8 mouse cellular contexts compared by ENCODE assay signal in the genomic region with DNA sequence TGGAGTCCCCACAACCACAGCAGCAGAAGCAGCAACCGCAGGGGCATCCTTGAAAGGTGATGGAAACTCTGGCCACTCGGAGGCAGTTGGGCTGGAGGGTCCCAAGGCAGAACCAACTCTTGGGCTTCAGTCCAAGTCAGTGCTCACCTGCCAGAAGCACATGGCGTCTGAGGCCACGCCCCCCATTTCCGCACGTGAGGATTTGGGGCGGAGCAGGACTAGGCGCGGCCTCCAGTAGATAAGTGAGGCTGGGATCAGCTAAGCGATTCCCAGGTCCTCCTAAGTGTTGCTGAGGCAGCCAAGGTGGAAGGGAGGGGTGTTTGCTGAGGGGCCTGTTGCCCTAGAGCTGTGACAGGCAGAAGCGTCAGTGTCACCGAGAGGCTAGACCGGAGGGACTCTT. TPM values are rescaled to one million over a fixed set of nuclear protein-coding genes. Genes with fewer than 3 reads are reported as not detected.
DNase-seq lines count a peak whose midpoint lies in the region; ATAC-seq and TF ChIP-seq lines count a peak whose summit lies in the region.

No protein-coding gene starts in this region.

- H3K4me1 ChIP-seq in liver, postnatal 0 days (ENCODE audit: insufficient read depth): peaks cover 23% of the 10 kb centered on the region

- no peak overlapping the region for H3K4me3 ChIP-seq in liver, postnatal 0 days (ENCODE audit: low read depth, low read length)

- peak overlapping the region; percentile 39 for H3K4me2 ChIP-seq in liver, postnatal 0 days (ENCODE audit: low read depth, low read length)

- peaks cover 3% of the 10 kb centered on the region; the same call in 1 of the 2 replicates for H3K9me3 ChIP-seq in liver, postnatal 0 days (ENCODE audit: low read length)

- TF ChIP-seq CTCF in liver, postnatal 0 days (IDR thresholded peaks at IDR 0.05; ENCODE audit: low read depth): no peak

- no peak overlapping the region for H3K27ac ChIP-seq in liver, postnatal 0 days (ENCODE audit: low read depth)

- no peak overlapping the region for H3K9ac ChIP-seq in liver, postnatal 0 days (replicated peaks)

- 3% methylated on average over 13 of the region's 13 CpGs for WGBS in liver, postnatal 0 days (ENCODE audit: insufficient replicate concordance)

- peaks cover 27% of the 10 kb centered on the region for H3K27me3 ChIP-seq in liver, postnatal 0 days (ENCODE audit: insufficient read depth, low read length)

- H3K36me3 ChIP-seq in liver, postnatal 0 days (replicated peaks; ENCODE audit: insufficient read depth, low read length): no peaks in the 10 kb centered on the region

- ATAC-seq in granulocyte monocyte progenitor cell, adult 5-6 weeks (replicated peaks; ENCODE audit: poor library complexity, severe bottlenecking): peak; percentile 26
- no peak for ATAC-seq in liver, postnatal 0 days

- peak; percentile 53 for DNase-seq in embryo, embryonic 10 days (ENCODE audit: low spot score)
- DNase-seq in embryo, embryonic 10.5 days (ENCODE audit: low spot score): no peak
- peak; percentile 83 for DNase-seq in ES-CJ7 (ENCODE audit: low read depth, low spot score)
- peak; percentile 62 for DNase-seq in liver, postnatal 0 days
- peak; percentile 68 for DNase-seq in thymus, postnatal 4 days
- DNase-seq in adrenal gland, postnatal 4 days (ENCODE audit: low spot score in 2 of 2): no peak
- no peak for DNase-seq in gastrocnemius, postnatal 4 days (ENCODE audit: low spot score in 2 of 2)

- no peak for TF ChIP-seq EP300 in liver, postnatal 0 days (IDR thresholded peaks at IDR 0.05; ENCODE audit: low read depth)

RNA-seq across cellular contexts. Expression of gene Gipr, which starts 0.9 kb away (rescaled TPM):
- not detected in 2 replicates for total RNA-seq in granulocyte monocyte progenitor cell, adult 5-6 weeks (2014; fragmentation: Nextera tagmentation)
- 0.26 TPM in 1 of 2 replicates, not detected in the other for total RNA-seq in granulocyte monocyte progenitor cell, adult 5-6 weeks (2017)
- 0.04 TPM in 1 of 2 replicates, not detected in the other for polyA plus RNA-seq in liver, postnatal 0 days (2015; fragmentation: Nextera tagmentation; extraction: Ambion mirVana)
- 1 to 10 TPM; 1.9 to 2.5 TPM for total RNA-seq in adrenal gland, postnatal 4 days (2021)
- total RNA-seq in gastrocnemius, postnatal 4 days (2021): under 1 TPM; 0.13 to 0.15 TPM

RNA-seq across cellular contexts. Expression of gene Eml2, which starts 11.2 kb away (rescaled TPM):
- total RNA-seq in granulocyte monocyte progenitor cell, adult 5-6 weeks (2014; fragmentation: Nextera tagmentation): 4.1 and 18.1 TPM in 2 replicates
- 10.4 and 22.7 TPM in 2 replicates for total RNA-seq in granulocyte monocyte progenitor cell, adult 5-6 weeks (2017)
- polyA plus RNA-seq in liver, postnatal 0 days (2015; fragmentation: Nextera tagmentation; extraction: Ambion mirVana): 3.3 and 3.4 TPM in 2 replicates
- total RNA-seq in adrenal gland, postnatal 4 days (2021): 10 to 100 TPM; 44.8 to 46.7 TPM
- 10 to 100 TPM; 17.0 to 18.1 TPM for total RNA-seq in gastrocnemius, postnatal 4 days (2021)

RNA-seq across cellular contexts. Expression of gene Snrpd2, which starts 15.5 kb away (rescaled TPM):
- 91.5 and 121 TPM in 2 replicates for total RNA-seq in granulocyte monocyte progenitor cell, adult 5-6 weeks (2014; fragmentation: Nextera tagmentation)
- 83.2 and 158 TPM in 2 replicates for total RNA-seq in granulocyte monocyte progenitor cell, adult 5-6 weeks (2017)
- polyA plus RNA-seq in liver, postnatal 0 days (2015; fragmentation: Nextera tagmentation; extraction: Ambion mirVana): 38.9 and 41.0 TPM in 2 replicates
- total RNA-seq in adrenal gland, postnatal 4 days (2021): 100 to 1,000 TPM; 111 to 116 TPM
- total RNA-seq in gastrocnemius, postnatal 4 days (2021): 100 to 1,000 TPM in 1 of 2 experiments, 10 to 100 TPM in 1; 85.4 to 103 TPM

RNA-seq across cellular contexts. Expression of gene Qpctl, which starts 15.9 kb away (rescaled TPM):
- total RNA-seq in granulocyte monocyte progenitor cell, adult 5-6 weeks (2014; fragmentation: Nextera tagmentation): 4.2 and 12.0 TPM in 2 replicates
- 4.9 and 5.0 TPM in 2 replicates for total RNA-seq in granulocyte monocyte progenitor cell, adult 5-6 weeks (2017)
- 5.2 and 5.8 TPM in 2 replicates for polyA plus RNA-seq in liver, postnatal 0 days (2015; fragmentation: Nextera tagmentation; extraction: Ambion mirVana)
- 10 to 100 TPM; 16.1 TPM for total RNA-seq in adrenal gland, postnatal 4 days (2021)
- 1 to 10 TPM; 7.7 to 8.8 TPM for total RNA-seq in gastrocnemius, postnatal 4 days (2021)

RNA-seq across cellular contexts. Expression of gene Fbxo46, which starts 45.3 kb away (rescaled TPM):
- total RNA-seq in granulocyte monocyte progenitor cell, adult 5-6 weeks (2014; fragmentation: Nextera tagmentation): 3.1 and 4.9 TPM in 2 replicates
- 4.7 and 5.4 TPM in 2 replicates for total RNA-seq in granulocyte monocyte progenitor cell, adult 5-6 weeks (2017)
- polyA plus RNA-seq in liver, postnatal 0 days (2015; fragmentation: Nextera tagmentation; extraction: Ambion mirVana): 3.2 and 3.6 TPM in 2 replicates
- total RNA-seq in adrenal gland, postnatal 4 days (2021): 10 to 100 TPM; 13.7 to 14.6 TPM
- 1 to 10 TPM; 8.0 to 8.4 TPM for total RNA-seq in gastrocnemius, postnatal 4 days (2021)

Comparison
In these comparisons a context has a peak if more than half of its experiments do, and no peak if none do; other contexts are left out.
1. DNase-seq: peak in embryo, embryonic 10 days (single experiment), ES-CJ7 (single experiment), liver, postnatal 0 days (single experiment) and thymus, postnatal 4 days (single experiment); none in embryo, embryonic 10.5 days (single experiment), adrenal gland, postnatal 4 days (0 of 2) and gastrocnemius, postnatal 4 days (0 of 2).